Mouse (Mus musculus) T-cell, adult 66 days (primary cell): ENCODE measurements around the gene Wbp2nl. TPM values are rescaled to one million over a fixed set of nuclear protein-coding genes. Genes with fewer than 3 reads are reported as not detected.

Experiments
- total RNA-seq, 2 experiments: library from RNA; stranded (reverse); gene quantifications; 3 replicates in 1 of 2; 4 replicates in 1 of 2; pipeline ENCODE4 v1.2.4; 2023

Gene Wbp2nl
- not detected for total RNA-seq

GRCm38 (mm10) chr15:82298764-82299561, at the start of gene Wbp2nl:
Wbp2nl (plus strand) TSS chr15:82298954.

GRCm38 (mm10) chr15:82252097-82252496, 46.7 kb upstream of the Wbp2nl start, which contains the start of gene 1500009C09Rik:
1500009C09Rik (plus strand) TSS chr15:82252397.

GRCm38 (mm10) chr15:82274593-82274926, 24.2 kb upstream of the Wbp2nl start, which contains the start of gene Sept3:
Sept3 (plus strand) TSS chr15:82274893.

GRCm38 (mm10) chr15:82338593-82339112, 39.9 kb downstream of the Wbp2nl start, which contains the start of the genes Naga, Pheta2 and Smdt1:
Naga (minus strand) TSS chr15:82338925.
Pheta2 (plus strand) TSS chr15:82338942.
Smdt1 (plus strand) TSS chr15:82338959.

GRCm38 (mm10) chr15:82354126-82354945, 55.6 kb downstream of the Wbp2nl start, which contains the start of gene Ndufa6:
Ndufa6 (minus strand) TSS chr15:82354322.

Other genes with a start within 250 kb of the Wbp2nl start
- gene 4930407I10Rik, start 239.8 kb upstream of the Wbp2nl start, total RNA-seq: not detected
- gene Mei1, start 229.0 kb upstream of the Wbp2nl start, total RNA-seq: not detected
- gene Ccdc134, start 171.0 kb upstream of the Wbp2nl start, total RNA-seq: 10 to 100 TPM; 33.9 to 38.6 TPM
- 100 to 1,000 TPM; 179 to 196 TPM for gene Srebf2, start 151.8 kb upstream of the Wbp2nl start, total RNA-seq
- not detected for gene Shisa8, start 86.1 kb upstream of the Wbp2nl start, total RNA-seq
- gene Tnfrsf13c, start 74.6 kb upstream of the Wbp2nl start, total RNA-seq: 1 to 10 TPM; 1.0 to 3.4 TPM
- gene Cenpm, start 54.2 kb upstream of the Wbp2nl start, total RNA-seq: 1 to 10 TPM; 1.9 to 2.0 TPM
- not detected for gene 1500009C09Rik, start 46.6 kb upstream of the Wbp2nl start, total RNA-seq
- not detected for gene Sept3, start 24.1 kb upstream of the Wbp2nl start, total RNA-seq
- gene Naga, start 40.0 kb downstream of the Wbp2nl start, total RNA-seq: 10 to 100 TPM; 40.7 to 43.9 TPM
- gene Pheta2, start 40.0 kb downstream of the Wbp2nl start, total RNA-seq: 1 to 10 TPM in 1 of 2 experiments, under 1 TPM in 1; 0.95 to 2.1 TPM
- 10 to 100 TPM; 78.7 to 89.7 TPM for gene Smdt1, start 40.0 kb downstream of the Wbp2nl start, total RNA-seq
- gene Ndufa6, start 55.4 kb downstream of the Wbp2nl start, total RNA-seq: 100 to 1,000 TPM; 114 to 124 TPM
- 1 to 10 TPM; 5.5 to 8.0 TPM for gene Cyp2d22, start 81.3 kb downstream of the Wbp2nl start, total RNA-seq
- gene Cyp2d11, start 95.1 kb downstream of the Wbp2nl start, total RNA-seq: not detected
- gene Cyp2d10, start 108.2 kb downstream of the Wbp2nl start, total RNA-seq: not detected
- gene Cyp2d9, start 134.5 kb downstream of the Wbp2nl start, total RNA-seq: not detected